Mouse (Mus musculus) brain, embryonic 18.5 days (tissue): Measurements from ENCODE around the gene Prmt8.

Experiments used
- DNase-seq: peaks from one replicate; pipeline ENCODE4 v3.0.0-alpha.2; 2012; ENCODE audit warnings: low read depth, low spot score

Prmt8 gene

DNA sequence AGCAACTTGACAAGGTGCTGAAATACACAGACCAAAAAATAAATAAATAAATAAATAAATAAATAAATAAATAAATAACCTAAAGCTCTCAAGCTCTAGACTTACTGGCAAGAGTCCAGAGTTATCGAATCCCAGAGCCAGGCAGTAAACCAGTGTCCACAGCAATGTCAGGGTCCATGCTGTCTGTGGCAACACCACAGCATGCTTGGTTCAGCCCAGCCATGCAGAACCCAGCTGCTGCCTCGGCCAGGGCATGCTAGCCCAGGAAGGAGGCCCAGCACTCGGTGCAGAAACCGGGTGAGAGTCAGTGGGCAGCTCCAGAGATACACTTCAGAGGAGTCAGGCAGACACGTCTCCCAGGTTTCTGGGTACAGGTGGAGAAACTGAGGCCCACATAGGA, 29.4 kb downstream of the Prmt8 start:
- DNase-seq = no peak

- no peak for DNase-seq
Measured at GRCm38 (mm10) chr6:127735130-127735981, 33.9 kb downstream of the Prmt8 start.

GRCm38 (mm10) chr6:127723126-127723525, 46.1 kb downstream of the Prmt8 start:
- no peak for DNase-seq

DNA sequence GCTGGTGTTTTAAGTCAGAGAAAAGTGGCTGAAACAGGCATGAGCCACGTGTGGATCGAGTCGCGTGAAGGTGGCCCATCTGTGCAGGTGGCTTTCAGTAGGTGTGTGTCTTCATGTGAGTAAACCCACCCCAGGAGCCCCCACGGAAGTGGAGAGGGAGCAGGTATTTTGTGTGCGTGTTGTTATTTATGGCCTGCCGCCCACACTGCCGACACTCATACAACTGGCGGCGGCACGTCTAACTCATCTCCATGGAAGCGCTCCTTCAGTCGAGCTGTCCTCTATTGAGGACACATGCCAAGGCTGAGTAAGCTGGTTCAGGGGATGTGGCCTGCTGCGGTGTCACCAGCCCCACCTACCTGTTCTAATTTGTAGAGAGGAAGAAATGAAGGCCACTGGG, 49.4 kb downstream of the Prmt8 start:
- no peak for DNase-seq

- no peak for DNase-seq
Measured at GRCm38 (mm10) chr6:127717239-127718137, 51.8 kb downstream of the Prmt8 start.

GRCm38 (mm10) chr6:127715428-127715827, 53.8 kb downstream of the Prmt8 start:
- no peak for DNase-seq

- DNase-seq = no peak
Measured at GRCm38 (mm10) chr6:127714906-127715305, 54.4 kb downstream of the Prmt8 start.

DNA sequence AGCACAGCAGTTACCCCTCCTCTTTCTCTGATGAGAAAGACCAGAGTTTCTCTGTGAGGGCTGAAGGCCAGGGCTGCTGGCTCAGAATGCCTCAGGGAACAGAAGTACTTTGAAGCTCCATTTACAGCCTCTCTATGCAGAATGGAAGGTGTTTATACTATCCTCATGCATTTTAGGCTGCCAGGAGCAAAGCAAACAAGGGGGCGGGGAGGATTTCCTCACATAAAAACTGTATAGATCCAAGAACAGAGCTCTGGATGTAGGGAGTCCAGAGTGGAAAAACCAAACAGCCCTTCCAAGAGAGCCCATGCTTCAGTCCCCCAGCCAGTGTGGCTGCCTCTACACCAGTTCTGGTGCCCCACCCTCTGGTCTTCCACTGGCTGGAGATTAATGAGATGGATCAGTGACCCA, 61.0 kb downstream of the Prmt8 start:
- DNase-seq = no peak

DNA sequence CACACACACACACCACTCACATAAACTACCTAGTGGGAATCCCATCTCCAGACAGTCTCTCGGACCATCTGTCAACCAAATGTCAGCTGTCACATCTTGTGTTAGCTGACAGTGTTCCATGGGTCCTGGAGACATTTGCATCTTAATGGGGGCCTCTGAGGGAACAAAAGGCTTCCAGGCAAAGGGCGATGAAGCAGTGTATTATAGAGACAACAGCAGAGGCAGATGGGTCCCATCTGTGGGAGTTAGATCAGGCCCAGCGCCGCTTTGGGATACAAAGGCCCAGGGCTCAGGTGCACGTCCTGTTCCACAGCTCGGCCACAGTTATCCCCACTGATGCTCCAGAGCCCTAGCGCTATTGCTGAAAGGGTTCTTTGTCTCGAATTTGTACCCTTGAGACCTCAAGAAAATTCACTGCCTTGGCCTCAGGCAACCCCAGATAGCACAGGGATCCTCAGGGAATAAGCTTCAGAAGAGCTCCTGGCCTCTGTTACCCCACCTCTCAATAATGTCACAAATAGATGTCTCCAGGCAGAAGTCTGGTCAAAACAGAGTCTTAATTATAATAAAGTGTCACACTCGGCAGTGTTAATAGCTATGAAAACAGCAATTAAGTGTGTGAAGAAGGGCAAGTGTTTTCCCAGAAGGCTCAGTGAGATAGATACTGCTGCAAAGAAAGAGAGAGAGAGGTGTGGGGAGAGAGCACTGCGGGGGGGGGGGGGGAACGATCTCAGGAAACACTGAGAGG, 68.1 kb downstream of the Prmt8 start:
- peak; percentile 65 for DNase-seq

DNA sequence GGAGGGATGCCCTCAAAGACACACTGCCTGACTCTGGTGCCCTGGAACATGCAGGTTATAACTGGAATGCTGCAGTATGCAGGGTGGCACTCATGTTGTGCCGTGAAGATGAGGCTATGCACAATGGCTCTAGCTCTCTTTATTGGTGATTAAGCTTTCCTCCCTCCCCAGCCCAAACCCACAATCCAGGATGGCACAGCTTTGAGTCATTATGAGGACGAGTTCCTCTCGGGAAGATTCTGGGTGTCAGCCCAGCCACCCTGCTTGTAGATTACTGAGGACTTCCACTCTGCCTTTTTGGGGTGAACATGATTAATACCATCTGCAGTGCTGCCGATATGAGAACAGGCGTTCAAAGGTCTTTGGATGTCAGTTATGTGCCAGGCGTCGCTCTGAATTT, 75.6 kb downstream of the Prmt8 start:
- DNase-seq = no peak

DNA sequence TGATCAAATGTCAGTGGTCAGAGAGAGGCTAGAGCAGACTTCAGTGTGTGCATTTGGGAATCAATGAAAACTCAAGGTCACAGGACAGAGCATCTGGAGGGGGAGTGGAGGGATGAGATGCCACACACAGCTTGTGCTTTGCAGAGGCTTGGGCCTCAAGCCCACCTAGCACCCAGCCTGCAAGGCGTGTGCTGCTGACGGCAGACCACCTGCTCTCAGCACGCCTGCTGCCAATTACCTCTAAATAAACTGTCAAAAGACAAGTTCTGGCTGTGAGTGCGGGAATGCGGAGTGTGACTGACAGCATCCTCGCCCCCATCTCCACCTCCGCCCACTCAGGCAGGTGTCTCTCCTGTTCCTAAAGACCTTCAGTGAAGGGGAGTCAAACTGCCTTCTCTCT, 77.0 kb downstream of the Prmt8 start:
- DNase-seq = no peak

DNA sequence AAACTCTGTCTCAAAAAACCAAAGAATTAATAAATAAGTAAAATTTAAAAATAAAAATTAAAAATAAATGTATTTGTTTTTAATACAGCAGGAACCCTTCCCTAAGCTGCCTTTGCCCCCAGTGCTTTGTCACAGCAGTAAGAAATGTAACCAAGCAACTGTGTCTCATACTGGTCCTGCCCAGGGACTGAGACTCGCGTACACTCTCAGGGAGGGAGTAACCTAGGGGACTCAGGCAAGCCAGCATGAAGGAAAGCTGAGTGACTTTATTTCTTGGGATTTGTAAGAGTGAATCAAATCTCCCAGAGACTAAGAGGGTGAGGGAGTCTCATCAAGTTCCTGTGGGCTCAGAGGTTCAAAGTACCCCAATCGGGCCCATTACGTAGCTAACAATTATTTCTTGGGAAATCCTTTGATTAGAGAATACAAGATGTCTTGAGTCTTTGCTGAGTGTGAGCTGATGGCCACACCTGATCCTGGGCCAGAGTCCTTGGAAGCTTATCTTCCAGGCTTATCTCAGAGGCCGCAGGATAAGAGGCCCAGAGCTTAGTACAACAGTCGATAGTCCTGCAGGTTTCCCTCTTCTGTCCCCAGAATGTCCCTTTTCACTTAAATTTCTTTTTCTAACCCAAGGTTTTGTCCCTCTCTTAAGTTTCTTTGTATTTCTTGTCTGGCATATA, 82.0 kb downstream of the Prmt8 start:
- no peak for DNase-seq

- no peak for DNase-seq
Measured at GRCm38 (mm10) chr6:127684981-127685380, 84.3 kb downstream of the Prmt8 start.

DNA sequence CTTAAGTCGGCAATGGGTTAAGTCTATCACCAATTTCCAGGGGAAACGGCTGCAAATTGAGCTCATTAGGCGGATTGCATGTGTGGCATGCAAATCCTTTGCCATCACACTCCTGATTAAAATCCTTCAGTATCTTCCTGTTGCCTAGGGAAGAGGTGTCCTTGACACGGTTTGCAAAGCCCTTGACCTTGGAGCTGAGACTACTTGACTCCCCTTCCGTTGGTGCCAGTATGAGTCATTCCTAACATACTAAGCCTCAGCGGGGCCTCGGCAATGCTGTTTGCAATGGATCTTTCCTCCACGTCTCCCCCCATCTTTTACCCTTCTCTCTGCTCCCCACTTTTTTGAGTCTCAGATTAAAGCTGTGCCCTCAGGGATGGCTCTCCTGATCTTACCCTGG, 85.7 kb downstream of the Prmt8 start:
- DNase-seq = no peak

- no peak for DNase-seq
Measured at GRCm38 (mm10) chr6:127680784-127681183, 88.5 kb downstream of the Prmt8 start.

GRCm38 (mm10) chr6:127678998-127679397, 90.3 kb downstream of the Prmt8 start:
- no peak for DNase-seq

DNA sequence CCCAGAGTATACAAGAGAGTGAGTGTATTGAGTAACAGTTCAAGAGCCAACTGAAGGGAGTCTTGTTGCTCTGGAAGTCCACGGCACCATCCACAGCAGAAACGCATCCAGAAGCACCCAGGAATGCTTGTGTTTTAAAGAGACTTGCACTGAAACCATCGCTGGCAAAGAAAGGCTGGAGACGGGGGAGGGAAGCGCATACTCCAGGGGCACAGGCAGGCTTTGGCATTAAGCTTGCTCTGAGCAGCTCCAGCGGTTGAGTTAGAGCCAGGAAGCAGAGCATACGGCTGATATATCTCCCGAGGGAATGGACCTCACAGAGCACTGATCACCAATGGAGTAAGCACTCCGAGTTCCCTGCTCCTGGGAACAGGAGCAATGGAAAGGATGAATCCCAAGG, 91.0 kb downstream of the Prmt8 start:
- no peak for DNase-seq

GRCm38 (mm10) chr6:127676866-127677265, 92.4 kb downstream of the Prmt8 start:
- DNase-seq = no peak

DNA sequence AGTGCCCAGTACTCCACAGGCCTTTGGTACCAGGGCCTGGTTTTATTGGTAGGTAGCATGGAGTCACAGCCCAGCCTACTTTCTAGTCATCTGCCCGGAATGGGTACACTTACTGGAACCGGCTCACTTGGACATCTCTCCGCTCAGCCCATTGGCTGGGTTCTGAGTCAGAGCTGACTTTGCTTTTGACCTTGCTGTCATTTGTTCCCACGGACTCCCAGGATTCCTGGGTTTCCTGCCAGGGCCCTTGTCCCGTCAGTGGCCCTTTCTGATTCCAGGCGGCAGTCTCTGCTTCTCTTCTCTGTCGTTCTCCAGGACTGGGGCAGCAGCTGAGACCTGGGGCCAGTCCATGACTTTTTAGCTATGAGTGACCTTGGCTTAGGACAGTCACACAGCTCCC, 97.2 kb downstream of the Prmt8 start:
- no peak for DNase-seq

- DNase-seq = no peak
Measured at GRCm38 (mm10) chr6:127670031-127670430, 99.2 kb downstream of the Prmt8 start.

GRCm38 (mm10) chr6:127669313-127669712, 100.0 kb downstream of the Prmt8 start:
- no peak for DNase-seq
